Mouse (Mus musculus) MEL (cell line): ENCODE data around the gene Otog. TPM values are rescaled to one million over a fixed set of nuclear protein-coding genes. Genes with fewer than 3 reads are reported as not detected.

Experiments
- DNase-seq: peaks from one replicate; pipeline ENCODE4 v3.0.0; 2011; ENCODE audit warnings: low read depth, low spot score
- H3K27ac ChIP-seq: 2 replicates; pipeline ENCODE4 v1.5.1; 2012; ENCODE audit warnings: low read depth, mild to moderate bottlenecking, control low read depth, low read length, moderate library complexity; ENCODE audit not compliant: control insufficient read depth
- H3K27me3 ChIP-seq, 2 experiments: fragments of 150-350 bp in 1 of 2; sonication (generic) in 1 of 2; 2 replicates each; pipeline ENCODE4 v1.6.1; 2012; ENCODE audit warnings: low read length in 2 of 2, mild to moderate bottlenecking in 2 of 2, improper control_type of control experiment in 1 of 2, moderate library complexity in 1 of 2; ENCODE audit not compliant: insufficient read depth in 2 of 2, control insufficient read depth in 1 of 2
- H3K36me3 ChIP-seq, 2 experiments: 2 replicates each; pipeline ENCODE4 v1.6.1; 2012 to 2014; ENCODE audit warnings: low read length in 2 of 2, improper control_type of control experiment in 1 of 2, inconsistent platforms in 1 of 2, mild to moderate bottlenecking in 1 of 2; ENCODE audit not compliant: insufficient read depth in 2 of 2, control insufficient read depth in 1 of 2
- H3K4me1 ChIP-seq, 2 experiments: fragments of 150-350 bp in 1 of 2; sonication (generic) in 1 of 2; 2 replicates each; pipeline ENCODE4 v1.6.1; 2012; ENCODE audit warnings: low read length in 2 of 2, improper control_type of control experiment in 1 of 2, mild to moderate bottlenecking in 1 of 2; ENCODE audit not compliant: insufficient read depth in 2 of 2, control insufficient read depth in 1 of 2
- H3K4me3 ChIP-seq, 2 experiments: fragments of 150-350 bp in 1 of 2; sonication (generic) in 1 of 2; 2 replicates each; pipeline ENCODE4 v1.5.1; 2012; ENCODE audit warnings: low read depth in 2 of 2, low read length in 2 of 2, mild to moderate bottlenecking in 2 of 2, moderate library complexity in 2 of 2, control low read depth in 1 of 2, improper control_type of control experiment in 1 of 2; ENCODE audit not compliant: control insufficient read depth in 1 of 2, insufficient read depth in 1 of 2
- H3K79me2 ChIP-seq: 2 replicates; pipeline ENCODE4 v1.6.1; 2012; ENCODE audit warnings: mild to moderate bottlenecking, low read length, moderate library complexity; ENCODE audit not compliant: control insufficient read depth, poor library complexity, insufficient read depth
- H3K9ac ChIP-seq: 2 replicates; pipeline ENCODE4 v1.6.1; 2012; ENCODE audit warnings: low read depth, mild to moderate bottlenecking, control low read depth, low read length, moderate library complexity; ENCODE audit not compliant: control insufficient read depth, poor library complexity, severe bottlenecking
- H3K9me3 ChIP-seq: fragments of 150-350 bp; sonication (generic); replicated peaks from 2 replicates; pipeline ENCODE4 v1.6.1; 2012; ENCODE audit warnings: mild to moderate bottlenecking, low read length, improper control_type of control experiment, moderate library complexity; ENCODE audit not compliant: insufficient read depth
- BHLHE40 ChIP-seq: IDR thresholded peaks from 2 replicates; pipeline ENCODE4 v1.6.1; 2012; ENCODE audit warnings: low read depth, mild to moderate bottlenecking, inconsistent platforms, low read length, improper control_type of control experiment, borderline replicate concordance
- CHD1 ChIP-seq: IDR thresholded peaks from 2 replicates; pipeline ENCODE4 v1.6.1; 2012; ENCODE audit warnings: low read depth, mild to moderate bottlenecking, inconsistent platforms, low read length, improper control_type of control experiment
- CHD2 ChIP-seq: IDR thresholded peaks from 2 replicates; pipeline ENCODE4 v1.6.1; 2011; ENCODE audit warnings: low read length, improper control_type of control experiment
- ELF1 ChIP-seq: IDR thresholded peaks from 2 replicates; pipeline ENCODE4 v1.6.1; 2014; ENCODE audit warnings: low read depth, mild to moderate bottlenecking, inconsistent platforms, low read length, improper control_type of control experiment, moderate library complexity
- GABPA ChIP-seq: IDR thresholded peaks from 2 replicates; pipeline ENCODE4 v1.6.1; 2012; ENCODE audit warnings: low read depth, mild to moderate bottlenecking, inconsistent platforms, low read length, improper control_type of control experiment, moderate library complexity
- GATA1 ChIP-seq: IDR thresholded peaks from 2 replicates; pipeline ENCODE4 v1.6.1; 2011; ENCODE audit warnings: low read depth, low read length, improper control_type of control experiment
- KAT2A ChIP-seq: conservative IDR thresholded peaks from 2 replicates; pipeline ENCODE4 v1.6.1; 2012; ENCODE audit warnings: low read depth, low read length, improper control_type of control experiment, inconsistent platforms
- MAFK ChIP-seq: IDR thresholded peaks from 2 replicates; pipeline ENCODE4 v1.6.1; 2011; ENCODE audit warnings: low read depth, mild to moderate bottlenecking, low read length, improper control_type of control experiment, borderline replicate concordance
- MAX ChIP-seq: IDR thresholded peaks from 2 replicates; pipeline ENCODE4 v1.6.1; 2011; ENCODE audit warnings: low read length, improper control_type of control experiment
- MAZ ChIP-seq: IDR thresholded peaks from 2 replicates; pipeline ENCODE4 v1.6.1; 2012; ENCODE audit warnings: low read depth, mild to moderate bottlenecking, inconsistent platforms, low read length, improper control_type of control experiment
- MEF2A ChIP-seq: IDR thresholded peaks from 2 replicates; pipeline ENCODE4 v1.6.1; 2014; ENCODE audit warnings: low read depth, mild to moderate bottlenecking, inconsistent platforms, low read length, improper control_type of control experiment; ENCODE audit not compliant: poor library complexity, insufficient replicate concordance, severe bottlenecking; ENCODE audit errors: extremely low read depth
- MXI1 ChIP-seq: IDR thresholded peaks from 2 replicates; pipeline ENCODE4 v1.6.1; 2011; ENCODE audit warnings: mild to moderate bottlenecking, low read depth, low read length, improper control_type of control experiment
- MYC ChIP-seq: IDR thresholded peaks from 2 replicates; pipeline ENCODE4 v1.6.1; 2011; ENCODE audit warnings: low read depth, mild to moderate bottlenecking, low read length, improper control_type of control experiment, moderate library complexity
- NELFE ChIP-seq: IDR thresholded peaks from 2 replicates; pipeline ENCODE4 v1.6.1; 2011; ENCODE audit warnings: low read depth, low read length, improper control_type of control experiment
- NRF1 ChIP-seq: IDR thresholded peaks from 2 replicates; pipeline ENCODE4 v1.6.1; 2014; ENCODE audit warnings: low read depth, mild to moderate bottlenecking, inconsistent platforms, low read length, improper control_type of control experiment, moderate library complexity; ENCODE audit not compliant: poor library complexity, insufficient read depth, severe bottlenecking
- POLR2A ChIP-seq, 2 experiments: IDR thresholded peaks; 2 replicates each; pipeline ENCODE4 v1.6.1; 2011 to 2012; ENCODE audit warnings: low read length in 2 of 2, mild to moderate bottlenecking in 2 of 2, control low read depth in 1 of 2, improper control_type of control experiment in 1 of 2, low read depth in 1 of 2, moderate library complexity in 1 of 2; ENCODE audit not compliant: control insufficient read depth in 1 of 2, insufficient read depth in 1 of 2, poor library complexity in 1 of 2
- POLR2AphosphoS2 ChIP-seq: IDR thresholded peaks from 2 replicates; pipeline ENCODE4 v1.6.1; 2011; ENCODE audit warnings: low read length, improper control_type of control experiment
- RAD21 ChIP-seq: IDR thresholded peaks from 2 replicates; pipeline ENCODE4 v1.6.1; 2011; ENCODE audit warnings: mild to moderate bottlenecking, low read depth, low read length, improper control_type of control experiment
- SIN3A ChIP-seq: IDR thresholded peaks from 2 replicates; pipeline ENCODE4 v1.6.1; 2012; ENCODE audit warnings: low read length, improper control_type of control experiment, inconsistent platforms
- TAL1 ChIP-seq: IDR thresholded peaks from 2 replicates; pipeline ENCODE4 v1.6.1; 2012; ENCODE audit warnings: mild to moderate bottlenecking, inconsistent platforms, low read length, moderate library complexity, mixed read lengths
- TBP ChIP-seq: IDR thresholded peaks from 2 replicates; pipeline ENCODE4 v1.8.0; 2011; ENCODE audit warnings: low read depth, low read length, improper control_type of control experiment
- USF2 ChIP-seq, 2 experiments: IDR thresholded peaks; 2 replicates each; pipeline ENCODE4 v1.6.1; 2011 to 2012; ENCODE audit warnings: improper control_type of control experiment in 2 of 2, low read length in 2 of 2, borderline replicate concordance in 1 of 2, inconsistent platforms in 1 of 2, low read depth in 1 of 2, mild to moderate bottlenecking in 1 of 2; ENCODE audit not compliant: insufficient read depth in 1 of 2
- ZC3H11A ChIP-seq: IDR thresholded peaks from 2 replicates; pipeline ENCODE4 v1.6.1; 2012; ENCODE audit warnings: low read depth, mild to moderate bottlenecking, inconsistent platforms, low read length, improper control_type of control experiment
- ZNF384 ChIP-seq: IDR thresholded peaks from 2 replicates; pipeline ENCODE4 v1.6.1; 2012; ENCODE audit warnings: low read depth, mild to moderate bottlenecking, inconsistent platforms, low read length, improper control_type of control experiment
- polyA plus RNA-seq, 2 experiments: library from polyadenylated mRNA; stranded (reverse) in 1 of 2; unstranded in 1 of 2; fragments of >175 nt in 1 of 2; fragments of >200 nt in 1 of 2; gene quantifications; 2 replicates each; pipeline versions ENCODE4 v1.2.1 to v1.2.4; 2012; ENCODE audit warnings: low replicate concordance in 2 of 2, low read depth in 1 of 2; ENCODE audit not compliant: insufficient read length in 2 of 2, insufficient read depth in 1 of 2, missing spikeins in 1 of 2
- total RNA-seq: library from RNA; depleted of rRNA; stranded (reverse); fragments of 300-350 nt; gene quantifications from 2 replicates; pipeline ENCODE4 v1.2.3, GENCODE M21; 2012

Gene Otog
- total and polyA plus RNA-seq, 3 experiments = not detected

DNA sequence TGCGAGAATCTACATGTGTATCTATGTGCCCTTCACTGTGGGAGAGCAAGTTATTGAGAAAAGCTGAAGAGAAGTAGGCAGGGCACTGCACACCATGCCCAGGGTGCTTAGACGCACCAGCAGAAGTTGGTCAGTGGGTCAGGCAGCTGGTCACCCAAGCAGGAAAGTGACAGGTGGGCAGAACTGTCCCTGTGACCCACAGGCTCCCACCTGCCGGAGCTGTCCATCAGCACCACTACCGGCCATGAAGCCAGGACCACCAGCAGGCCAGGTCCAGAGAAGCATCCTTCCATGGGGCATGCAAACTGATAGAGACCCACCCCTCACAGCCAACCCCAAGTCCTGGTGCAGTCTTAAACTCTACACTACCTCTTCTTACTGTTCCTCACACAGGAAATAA lies 106.9 kb downstream of the Otog start:
- Histone ChIP-seq H3K4me3 (no peak overlapping the region), H3K4me1 (no peaks in the 10 kb centered on the region), H3K9me3 (no peaks in the 10 kb centered on the region), H3K27ac (no peak overlapping the region), H3K9ac (no peak overlapping the region), H3K27me3 (no peaks in the 10 kb centered on the region; a peak in 1 of 4 replicates), H3K36me3 (no peaks in the 10 kb centered on the region), H3K79me2 (no peaks in the 10 kb centered on the region)
- TF ChIP-seq TAL1 (no peak), GABPA (no peak), NRF1 (no peak), POLR2AphosphoS2 (no peak), SIN3A (no peak), CHD2 (no peak), MXI1 (no peak), POLR2A (IDR thresholded peaks at IDR 0.05; ENCODE audit: control insufficient read depth in 1 of 2, insufficient read depth in 1 of 2, low read depth in 1 of 2, low read length in 2 of 2, poor library complexity in 1 of 2) (no peak), MAX (no peak), MEF2A (no peak), ZNF384 (no peak), MAFK (no peak), RAD21 (no peak), CHD1 (no peak), ELF1 (no peak), GATA1 (no peak), TBP (no peak), BHLHE40 (no peak)
- DNase-seq = no peak

DNA sequence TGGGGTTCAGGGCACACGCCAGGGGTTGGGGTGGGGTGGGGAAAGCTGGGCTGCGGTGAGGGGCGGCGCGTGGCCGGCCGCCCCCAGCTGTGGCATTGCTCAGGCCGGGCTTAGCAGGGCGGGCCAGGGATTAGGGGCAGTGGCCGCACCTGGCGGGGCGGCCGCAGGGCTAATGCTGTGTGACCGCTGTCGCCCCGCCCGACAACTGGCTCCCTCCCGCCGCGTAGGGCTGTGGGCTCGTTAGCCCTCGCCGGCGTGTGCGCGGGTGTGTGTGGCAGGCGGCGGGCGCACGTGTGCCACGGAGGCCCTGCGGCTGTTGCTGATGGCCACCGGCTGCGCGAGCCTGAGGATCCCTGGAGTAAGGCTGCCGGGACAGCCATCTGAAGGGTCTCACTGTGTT lies 108.0 kb downstream of the Otog start:
- no peak for TF ChIP-seq KAT2A
- TF ChIP-seq MAZ = no peak
- TF ChIP-seq RAD21 = no peak
- TF ChIP-seq MYC = no peak
- TF ChIP-seq MEF2A = no peak
- no peak for TF ChIP-seq ZC3H11A
- TF ChIP-seq CHD2 = no peak
- TF ChIP-seq NELFE = no peak
- no peak for TF ChIP-seq GATA1
- no peak for TF ChIP-seq USF2 (IDR thresholded peaks at IDR 0.05; ENCODE audit: borderline replicate concordance in 1 of 2, insufficient read depth in 1 of 2, low read depth in 1 of 2, low read length in 2 of 2)
- Histone ChIP-seq H3K4me3 (no peak overlapping the region), H3K9ac (no peak overlapping the region), H3K9me3 (no peaks in the 10 kb centered on the region), H3K27me3 (no peaks in the 10 kb centered on the region; a peak in 1 of 4 replicates), H3K27ac (no peak overlapping the region), H3K36me3 (no peaks in the 10 kb centered on the region), H3K79me2 (no peaks in the 10 kb centered on the region), H3K4me1 (peaks cover 0 to 3% of the 10 kb centered on the region in 2 experiments; a peak in 1 of 4 replicates)
- DNase-seq = no peak
